Comparison of ENCODE assay signal across 10 mouse cellular contexts in the genomic region with DNA sequence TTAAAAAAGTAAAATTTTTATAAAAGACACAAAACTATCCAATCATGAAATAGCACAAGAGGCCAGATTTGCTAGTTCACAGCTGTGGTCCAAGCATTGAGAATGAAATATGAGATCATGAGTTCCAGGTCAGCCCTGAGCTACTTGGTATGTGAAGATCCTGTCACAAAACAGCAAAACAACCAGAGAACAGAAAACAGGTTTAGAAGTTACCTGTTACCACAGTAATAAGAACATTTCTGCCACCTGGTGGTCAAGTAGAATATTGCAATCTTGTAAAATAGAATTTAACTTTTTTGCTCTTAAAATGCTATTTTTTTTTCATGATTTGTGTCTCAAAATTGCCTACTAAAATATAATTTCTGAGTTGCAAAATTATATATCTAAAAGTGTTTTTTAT.
A peak's percentile ranks its signal among the peaks of the same experiment; 100 is the strongest.
DNase-seq lines count a peak whose midpoint lies in the region; ATAC-seq and TF ChIP-seq lines count a peak whose summit lies in the region.
"Had no signal": no experiment of that assay in that cellular context is flagged by ENCODE, and none has a peak within 500 bp of the region (broad histone marks: within the 10 kb centered on the region; RNA-seq: fewer than 3 reads in every experiment).

No protein-coding gene starts in this region.

- TF ChIP-seq POLR2A in liver, adult 2 months (IDR thresholded peaks at IDR 0.05; ENCODE audit: extremely low read depth, insufficient read depth, low read length): no peak

- ATAC-seq in CD4-positive, CD25-positive, alpha-beta regulatory T cell, adult 4 months: no peak
- ATAC-seq in neutrophil, adult 5-6 weeks (ENCODE audit: extremely low read depth, insufficient number of reproducible peaks, low FRiP score, poor library complexity, severe bottlenecking): peak; percentile 26; the same call in 1 of the 2 replicates
- ATAC-seq in intestine, embryonic 16.5 days: no peak

- TF ChIP-seq CTCF in liver, adult 2 months (IDR thresholded peaks at IDR 0.05; ENCODE audit: low read depth, low read length): peak; percentile 32; the same call in 1 of the 2 replicates

- H3K9me3 ChIP-seq in intestine, embryonic 16.5 days (ENCODE audit: control insufficient read depth, low read length): no peaks in the 10 kb centered on the region
- H3K9me3 ChIP-seq: embryonic facial prominence, embryonic 15.5 days had no signal

- H3K27me3 ChIP-seq in liver, adult 2 months (ENCODE audit: control insufficient read depth, insufficient read depth, low read length): no peaks in the 10 kb centered on the region
- no peaks in the 10 kb centered on the region for H3K27me3 ChIP-seq in intestine, embryonic 16.5 days (replicated peaks; ENCODE audit: control insufficient read depth, insufficient read depth, low read length)
- H3K27me3 ChIP-seq: embryonic facial prominence, embryonic 15.5 days had no signal

- peak; percentile 47 for DNase-seq in CD4-positive, CD25-positive, alpha-beta regulatory T cell, adult 2 months (ENCODE audit: low read depth, low spot score)
- peak; percentile 40 for DNase-seq in liver, adult 2 months (ENCODE audit: extremely low read depth, low read depth, low spot score)
- DNase-seq in liver: no peak
- DNase-seq in embryo, embryonic 10.5 days (ENCODE audit: low spot score): peak; percentile 78
- DNase-seq in thymus, postnatal 25 days: no peak
- DNase-seq: kidney, postnatal 25 days had no signal

- H3K27ac ChIP-seq in liver, adult 2 months (replicated peaks; ENCODE audit: insufficient read depth, low read depth, low read length): no peak overlapping the region
- no peak overlapping the region for H3K27ac ChIP-seq in intestine, embryonic 16.5 days (ENCODE audit: low read length)
- H3K27ac ChIP-seq: embryonic facial prominence, embryonic 15.5 days had no signal

- no peak overlapping the region for H3K9ac ChIP-seq in liver, adult 2 months (ENCODE audit: low read depth, low read length)
- H3K9ac ChIP-seq in intestine, embryonic 16.5 days (ENCODE audit: low read depth, low read length): no peak overlapping the region
- H3K9ac ChIP-seq: embryonic facial prominence, embryonic 15.5 days had no signal

- H3K36me3 ChIP-seq in liver, adult 2 months (ENCODE audit: control insufficient read depth, insufficient read depth, low read length): no peaks in the 10 kb centered on the region
- H3K36me3 ChIP-seq in intestine, embryonic 16.5 days (ENCODE audit: control insufficient read depth, insufficient read depth, low read length): no peaks in the 10 kb centered on the region
- H3K36me3 ChIP-seq: embryonic facial prominence, embryonic 15.5 days had no signal

- no peak overlapping the region for H3K4me3 ChIP-seq in liver, adult 2 months (ENCODE audit: insufficient read depth, low read depth, low read length)
- H3K4me3 ChIP-seq in intestine, embryonic 16.5 days (ENCODE audit: low read length): no peak overlapping the region
- H3K4me3 ChIP-seq: embryonic facial prominence, embryonic 15.5 days had no signal

- no peaks in the 10 kb centered on the region for H3K4me1 ChIP-seq in liver, adult 2 months (ENCODE audit: control insufficient read depth, insufficient read depth, low read length)
- no peaks in the 10 kb centered on the region for H3K4me1 ChIP-seq in intestine, embryonic 16.5 days (ENCODE audit: control insufficient read depth, insufficient read depth, low read length)
- H3K4me1 ChIP-seq: embryonic facial prominence, embryonic 15.5 days had no signal

- no peaks in the 10 kb centered on the region for H3K79me2 ChIP-seq in liver, adult 2 months (ENCODE audit: control insufficient read depth, insufficient read depth, low read length)

- no peak overlapping the region for H3K4me2 ChIP-seq in intestine, embryonic 16.5 days (ENCODE audit: low read depth, low read length)
- H3K4me2 ChIP-seq: embryonic facial prominence, embryonic 15.5 days had no signal

Comparison
In these comparisons a context has a peak if more than half of its experiments do, and no peak if none do; other contexts are left out.
1. DNase-seq: peak in CD4-positive, CD25-positive, alpha-beta regulatory T cell, adult 2 months (single experiment), liver, adult 2 months (single experiment) and embryo, embryonic 10.5 days (single experiment); none in liver (single experiment) and thymus, postnatal 25 days (single experiment).